31 mouse cellular contexts compared by ENCODE assay signal in the genomic region with DNA sequence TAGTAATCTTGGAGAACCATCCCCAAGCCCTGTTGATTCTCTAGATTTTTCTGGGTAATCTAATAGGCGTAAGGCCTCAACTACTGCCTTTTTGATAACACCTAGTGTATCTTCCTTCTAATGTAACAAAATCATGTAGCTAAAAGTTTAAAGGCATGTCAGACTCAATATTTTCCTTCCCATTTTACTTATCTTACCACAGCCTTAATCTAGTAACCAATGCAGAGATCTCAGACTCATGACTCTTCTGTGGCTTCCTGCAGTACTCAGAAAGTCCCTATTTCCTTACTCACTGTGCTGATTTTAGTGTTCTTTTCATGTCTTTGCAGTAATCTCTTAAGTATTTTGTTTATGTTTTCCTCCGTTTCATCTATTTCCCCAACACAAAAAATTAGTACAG.
"Had no signal": no experiment of that assay in that cellular context is flagged by ENCODE, and none has a peak within 500 bp of the region (broad histone marks: within the 10 kb centered on the region; RNA-seq: fewer than 3 reads in every experiment).

No protein-coding gene starts in this region.

- DNase-seq: left cerebral cortex, postnatal 4 days; liver; liver, embryonic 13.5 days; liver, postnatal 0 days; lung, adult 18-20 months; lung, adult 2 months; lung, embryonic 14.5 days; lung, postnatal 10 days; lung, postnatal 14 days; lung, postnatal 36 days; lung, postnatal 4 days; midbrain, embryonic 14.5 days had no signal

- H3K27ac ChIP-seq: limb, embryonic 10.5 days; limb, embryonic 12.5 days; limb, embryonic 13.5 days; limb, embryonic 15.5 days; liver, embryonic 12.5 days; liver, embryonic 13.5 days; liver, embryonic 14.5 days; liver, embryonic 15.5 days; lung, embryonic 15.5 days; macrophage; midbrain, embryonic 10.5 days; midbrain, embryonic 12.5 days; midbrain, embryonic 13.5 days; midbrain, embryonic 15.5 days; neural tube, embryonic 12.5 days; neural tube, embryonic 13.5 days had no signal

- H3K27me3 ChIP-seq: limb, embryonic 12.5 days; limb, embryonic 13.5 days; limb, embryonic 15.5 days; liver, embryonic 12.5 days; liver, embryonic 13.5 days; liver, embryonic 15.5 days; lung, embryonic 15.5 days; megakaryocyte, embryonic 14.5 days; midbrain, embryonic 12.5 days; midbrain, embryonic 13.5 days; midbrain, embryonic 15.5 days; neural tube, embryonic 12.5 days; neural tube, embryonic 13.5 days had no signal

- H3K4me1 ChIP-seq: limb, embryonic 10.5 days; limb, embryonic 12.5 days; limb, embryonic 13.5 days; limb, embryonic 15.5 days; liver, embryonic 12.5 days; liver, embryonic 13.5 days; liver, embryonic 15.5 days; lung, embryonic 15.5 days; midbrain, embryonic 10.5 days; midbrain, embryonic 12.5 days; midbrain, embryonic 13.5 days; midbrain, embryonic 15.5 days; neural tube, embryonic 12.5 days; neural tube, embryonic 13.5 days had no signal

- H3K4me3 ChIP-seq: limb, embryonic 10.5 days; limb, embryonic 12.5 days; limb, embryonic 13.5 days; limb, embryonic 15.5 days; liver, embryonic 12.5 days; liver, embryonic 13.5 days; liver, embryonic 15.5 days; lung, embryonic 15.5 days; megakaryocyte, embryonic 14.5 days; midbrain, embryonic 10.5 days; midbrain, embryonic 12.5 days; midbrain, embryonic 13.5 days; midbrain, embryonic 15.5 days; myocyte; neural tube, embryonic 12.5 days; neural tube, embryonic 13.5 days had no signal

- H3K9me3 ChIP-seq: limb, embryonic 10.5 days; limb, embryonic 12.5 days; limb, embryonic 13.5 days; limb, embryonic 15.5 days; liver, embryonic 12.5 days; liver, embryonic 13.5 days; liver, embryonic 15.5 days; lung, embryonic 15.5 days; megakaryocyte, embryonic 14.5 days; midbrain, embryonic 10.5 days; midbrain, embryonic 12.5 days; midbrain, embryonic 13.5 days; midbrain, embryonic 15.5 days; neural tube, embryonic 12.5 days; neural tube, embryonic 13.5 days had no signal

- H3K9ac ChIP-seq: limb, embryonic 12.5 days; limb, embryonic 13.5 days; limb, embryonic 15.5 days; liver, embryonic 12.5 days; liver, embryonic 13.5 days; liver, embryonic 14.5 days; liver, embryonic 15.5 days; liver, postnatal 0 days; lung, embryonic 14.5 days; lung, embryonic 15.5 days; midbrain, embryonic 12.5 days; midbrain, embryonic 13.5 days; midbrain, embryonic 15.5 days; neural tube, embryonic 12.5 days; neural tube, embryonic 13.5 days had no signal

- ATAC-seq: liver, embryonic 12.5 days; liver, postnatal 0 days; lung, postnatal 0 days; midbrain, embryonic 13.5 days; midbrain, embryonic 15.5 days; midbrain, embryonic 16.5 days had no signal
